Mouse (Mus musculus) midbrain, embryonic 11.5 days (tissue): Measurements from ENCODE around the gene Acot7. TPM values are rescaled to one million over a fixed set of nuclear protein-coding genes. Genes with fewer than 3 reads are reported as not detected.

Experiments used
- ATAC-seq: fragments of 200-750 bp; cut with Nextera tagmentation; 2 replicates; pipeline ENCODE4 v1.8.0; 2017; ENCODE audit warnings: moderate TSS enrichment, moderate library complexity; ENCODE audit not compliant: low FRiP score
- DNase-seq: peaks from one replicate; pipeline ENCODE4 v3.0.0; 2015; ENCODE audit warnings: low spot score; ENCODE audit errors: missing footprints
- H3K27ac ChIP-seq: fragments of 300-500 bp; sonication (generic); 2 replicates; pipeline ENCODE4 v1.5.1; 2014; ENCODE audit warnings: low read depth, low read length
- H3K27me3 ChIP-seq: fragments of 300-500 bp; sonication (generic); 2 replicates; pipeline ENCODE4 v1.6.1; 2014; ENCODE audit warnings: mild to moderate bottlenecking, low read length, moderate library complexity, mixed read lengths; ENCODE audit not compliant: control insufficient read depth, insufficient read depth
- H3K36me3 ChIP-seq: fragments of 300-500 bp; sonication (generic); 2 replicates; pipeline ENCODE4 v1.6.1; 2014; ENCODE audit warnings: mild to moderate bottlenecking, low read length, moderate library complexity, mixed read lengths; ENCODE audit not compliant: control insufficient read depth, insufficient read depth
- H3K4me1 ChIP-seq: fragments of 300-500 bp; sonication (generic); 2 replicates; pipeline ENCODE4 v1.6.1; 2014; ENCODE audit warnings: low read length; ENCODE audit not compliant: control insufficient read depth, insufficient read depth
- H3K4me2 ChIP-seq: fragments of 300-500 bp; sonication (generic); 2 replicates; pipeline ENCODE4 v1.6.1; 2014; ENCODE audit warnings: mild to moderate bottlenecking, moderate library complexity
- H3K4me3 ChIP-seq: fragments of 300-500 bp; sonication (generic); 2 replicates; pipeline ENCODE4 v1.5.1; 2014; ENCODE audit warnings: low read depth, low read length
- H3K9ac ChIP-seq: fragments of 300-500 bp; sonication (generic); 2 replicates; pipeline ENCODE4 v1.6.1; 2014; ENCODE audit warnings: low read length
- H3K9me3 ChIP-seq: fragments of 300-500 bp; sonication (generic); 2 replicates; pipeline ENCODE4 v1.6.1; 2016; ENCODE audit warnings: low read length; ENCODE audit not compliant: control insufficient read depth
- WGBS: fragments of 180-500 bp; shearing (Covaris S2); extraction: QIAGEN DNeasy Blood & Tissue Kit; methylation state at CpG from one replicate; pipeline ENCODE4 v1.1.7; 2014; 5-methylcytosine and 5-hydroxymethylcytosine counted together
- polyA plus RNA-seq: library from polyadenylated mRNA; unstranded; fragments of >200 nt; fragmentation: Nextera tagmentation; extraction: Ambion mirVana; gene quantifications from 2 replicates; pipeline ENCODE4 v1.2.1, GENCODE M21; 2014

Gene Acot7
- polyA plus RNA-seq, 1 experiment from 2014 or later, result 93.5 TPM

DNA sequence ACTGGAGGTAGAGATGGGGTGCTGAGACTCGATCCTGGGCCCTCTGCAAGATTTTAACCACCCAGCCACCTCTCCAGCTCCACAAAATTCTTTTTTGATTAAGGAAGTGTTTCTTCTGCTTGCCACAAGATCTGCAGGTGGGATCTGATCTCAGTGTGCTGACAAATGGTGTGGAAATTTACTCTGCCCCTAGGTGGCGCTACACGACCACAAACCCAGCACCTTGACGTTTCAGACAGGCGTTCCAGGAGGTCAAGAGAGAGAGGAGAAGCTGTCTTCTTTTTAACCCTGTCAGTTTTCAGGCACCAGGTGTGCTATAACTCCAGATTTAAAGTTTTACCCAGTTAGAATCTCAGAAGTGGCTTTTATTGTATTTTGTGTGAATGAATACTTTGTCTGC lies 4.9 kb upstream of the Acot7 start:
- H3K4me1 ChIP-seq, result peaks cover 5% of the 10 kb centered on the region
- H3K9me3 ChIP-seq, result no peaks in the 10 kb centered on the region
- H3K4me2 ChIP-seq, result no peak overlapping the region
- H3K9ac ChIP-seq, result no peak overlapping the region
- no peaks in the 10 kb centered on the region for H3K36me3 ChIP-seq
- WGBS, result 0% methylated on average over 5 of the region's 5 CpGs
- no peak overlapping the region for H3K27ac ChIP-seq
- ATAC-seq (no peak), DNase-seq (peak; percentile 98)
- H3K27me3 ChIP-seq, result peaks cover 5% of the 10 kb centered on the region; the same call in 1 of the 2 replicates
- H3K4me3 ChIP-seq, result no peak overlapping the region

DNA sequence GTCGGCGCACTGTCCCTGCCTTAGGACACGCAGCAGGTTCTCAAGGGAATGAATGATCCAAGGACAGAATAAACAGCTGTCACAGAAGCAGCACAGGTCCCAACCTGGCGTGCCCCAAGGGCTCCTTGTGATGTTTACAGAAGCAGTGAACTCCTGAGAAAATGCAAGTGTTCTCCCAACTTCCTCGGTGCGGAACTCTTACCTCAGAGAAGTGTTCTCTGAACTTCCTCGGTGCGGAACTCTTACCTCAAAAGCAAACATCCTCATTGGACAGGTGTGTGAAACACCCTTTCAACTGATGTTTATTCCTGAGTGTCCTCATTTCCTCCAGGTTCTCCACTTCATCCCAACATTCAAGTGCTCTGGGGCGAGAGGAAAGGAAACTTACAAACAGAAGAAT lies 4.0 kb upstream of the Acot7 start:
- Histone ChIP-seq H3K4me1 (peaks cover 10% of the 10 kb centered on the region), H3K9me3 (no peaks in the 10 kb centered on the region), H3K4me2 (no peak overlapping the region), H3K27me3 (peaks cover 5% of the 10 kb centered on the region; the same call in 1 of the 2 replicates), H3K9ac (no peak overlapping the region), H3K36me3 (no peaks in the 10 kb centered on the region), H3K4me3 (no peak overlapping the region), H3K27ac (no peak overlapping the region)
- ATAC-seq, result no peak
- 85% methylated on average over 9 of the region's 9 CpGs for WGBS
- no peak for DNase-seq

DNA sequence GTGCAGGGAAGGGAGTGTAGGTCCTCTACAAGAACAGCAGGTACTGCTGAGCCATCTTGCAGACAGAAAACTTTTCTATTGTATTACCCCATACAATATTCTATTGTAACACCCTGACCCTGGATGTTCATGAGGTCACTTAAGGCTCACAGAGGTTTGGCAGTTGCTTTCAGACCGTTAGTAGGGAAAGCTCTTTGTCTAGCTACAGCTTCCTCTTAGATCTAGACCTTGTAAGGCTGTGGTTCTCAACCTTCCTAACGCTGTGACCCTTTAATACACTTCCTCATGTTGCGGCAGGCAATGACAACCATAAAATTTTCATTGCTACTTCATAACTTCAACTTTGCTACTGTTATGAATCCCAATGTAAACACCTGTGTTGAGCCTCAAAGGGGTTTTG lies 1.3 kb upstream of the Acot7 start:
- 76% methylated on average over 3 of the region's 3 CpGs for WGBS
- Histone ChIP-seq H3K9ac (no peak overlapping the region), H3K4me3 (no peak overlapping the region), H3K9me3 (no peaks in the 10 kb centered on the region), H3K27ac (no peak overlapping the region), H3K4me2 (no peak overlapping the region), H3K36me3 (no peaks in the 10 kb centered on the region), H3K4me1 (peaks cover 17% of the 10 kb centered on the region), H3K27me3 (peaks cover 5% of the 10 kb centered on the region; the same call in 1 of the 2 replicates)
- ATAC-seq (no peak), DNase-seq (no peak)

DNA sequence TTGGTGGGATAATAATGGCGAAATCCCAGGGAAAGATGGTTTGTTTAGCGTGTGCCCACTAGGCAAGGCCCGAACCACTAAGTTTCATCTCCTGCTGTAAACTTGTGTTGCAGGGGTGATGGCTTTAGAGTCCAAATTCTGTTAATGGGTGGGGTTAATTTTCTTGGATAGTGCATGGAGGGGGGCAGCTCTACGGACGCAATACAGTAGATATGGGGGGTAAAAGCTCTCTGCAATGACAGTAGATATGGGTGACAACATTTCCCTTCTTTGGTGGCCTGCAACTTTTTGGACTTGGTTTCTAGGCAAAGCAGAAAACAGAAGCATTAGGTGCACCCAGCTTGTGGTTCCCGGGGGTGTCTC lies 779 bp upstream of the Acot7 start:
- Histone ChIP-seq H3K27me3 (peaks cover 5% of the 10 kb centered on the region; the same call in 1 of the 2 replicates), H3K9ac (peak overlapping the region; percentile 85), H3K27ac (no peak overlapping the region), H3K36me3 (no peaks in the 10 kb centered on the region), H3K4me3 (peak overlapping the region; percentile 69), H3K4me1 (peaks cover 17% of the 10 kb centered on the region), H3K4me2 (peak overlapping the region; percentile 91), H3K9me3 (no peaks in the 10 kb centered on the region)
- WGBS, result 67% methylated on average over 6 of the region's 6 CpGs
- ATAC-seq, result no peak
- no peak for DNase-seq

DNA sequence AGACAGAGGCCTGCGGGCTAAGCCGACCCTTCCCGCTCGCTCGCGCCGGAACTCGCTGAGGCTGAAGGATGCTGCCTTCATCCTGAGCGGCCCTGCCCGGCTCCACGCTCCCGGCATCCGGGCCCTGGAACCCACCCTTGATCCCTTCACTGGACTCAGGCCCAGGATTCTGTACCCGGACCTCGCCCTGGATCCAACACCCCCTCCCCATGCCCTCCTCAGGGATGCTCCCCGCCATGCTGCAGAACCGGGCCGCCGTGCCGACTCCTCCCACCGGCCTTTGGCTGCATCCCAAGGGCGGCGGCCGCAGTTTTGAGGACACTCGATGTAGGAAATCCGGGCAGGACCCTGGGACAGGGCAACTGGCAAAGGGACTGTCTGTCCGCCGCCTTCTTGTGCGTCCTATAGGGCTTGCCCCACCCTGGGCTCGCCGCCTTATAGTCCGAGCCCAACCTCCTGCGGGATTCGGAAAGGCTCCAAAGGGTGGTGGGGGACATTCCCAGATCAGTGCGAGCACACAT lies 470 bp downstream of the Acot7 start:
- Histone ChIP-seq H3K9me3 (no peaks in the 10 kb centered on the region), H3K27me3 (peaks cover 5% of the 10 kb centered on the region; the same call in 1 of the 2 replicates), H3K9ac (peak overlapping the region; percentile 75), H3K27ac (peak overlapping the region; percentile 20; the same call in 1 of the 2 replicates), H3K4me2 (peak overlapping the region; percentile 91), H3K4me1 (peaks cover 17% of the 10 kb centered on the region), H3K36me3 (no peaks in the 10 kb centered on the region), H3K4me3 (peak overlapping the region; percentile 69)
- WGBS, result under 1% methylated on average over 35 of the region's 35 CpGs
- ATAC-seq, result peak; percentile 73
- DNase-seq, result peak; percentile 91

DNA sequence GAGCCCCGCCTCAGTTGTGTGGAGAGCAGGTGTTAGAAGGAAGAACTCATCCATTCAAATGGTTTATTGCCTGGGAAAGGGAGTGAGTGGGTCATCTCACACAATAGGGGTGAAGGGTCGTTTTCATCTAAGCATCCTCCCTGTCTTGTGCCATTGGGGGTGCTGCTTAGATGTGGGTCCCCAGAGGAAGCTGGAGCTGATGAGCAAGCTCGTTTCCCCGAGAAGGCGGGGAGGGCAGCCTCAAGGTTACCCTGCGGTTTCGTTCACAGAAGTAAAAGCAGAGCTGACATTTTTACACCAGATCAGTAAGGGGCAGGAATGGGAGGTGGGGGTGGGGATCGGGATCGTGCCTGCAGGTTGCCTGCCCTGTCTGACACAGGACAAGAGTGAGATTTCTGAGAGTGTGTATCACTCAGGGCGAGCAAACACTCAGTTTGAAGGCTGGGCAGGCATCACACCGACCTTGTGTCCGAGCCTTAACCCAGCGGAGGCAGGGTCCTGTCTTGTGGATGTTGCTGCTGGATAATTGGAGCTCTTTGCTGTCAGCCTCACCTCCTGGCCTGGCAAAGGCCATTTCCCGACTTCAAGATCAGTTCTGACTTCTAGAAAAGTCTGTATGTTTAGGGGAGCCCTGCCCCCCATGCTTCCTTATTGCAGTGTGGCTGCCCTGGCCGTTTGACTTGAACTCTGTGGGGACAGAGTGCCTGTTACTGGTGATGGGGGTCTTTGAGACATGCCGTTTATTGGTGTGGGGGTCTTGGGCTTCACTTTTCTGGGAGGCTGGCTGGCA lies 1.2 kb downstream of the Acot7 start:
- H3K9ac ChIP-seq, result peak overlapping the region; percentile 75
- ATAC-seq (no peak), DNase-seq (no peak)
- H3K4me2 ChIP-seq, result peak overlapping the region; percentile 91
- H3K27ac ChIP-seq, result no peak overlapping the region
- no peaks in the 10 kb centered on the region for H3K36me3 ChIP-seq
- WGBS, result 30% methylated on average over 16 of the region's 16 CpGs
- H3K9me3 ChIP-seq, result no peaks in the 10 kb centered on the region
- H3K4me1 ChIP-seq, result peaks cover 17% of the 10 kb centered on the region
- peaks cover 5% of the 10 kb centered on the region; the same call in 1 of the 2 replicates for H3K27me3 ChIP-seq
- H3K4me3 ChIP-seq, result peak overlapping the region; percentile 69

DNA sequence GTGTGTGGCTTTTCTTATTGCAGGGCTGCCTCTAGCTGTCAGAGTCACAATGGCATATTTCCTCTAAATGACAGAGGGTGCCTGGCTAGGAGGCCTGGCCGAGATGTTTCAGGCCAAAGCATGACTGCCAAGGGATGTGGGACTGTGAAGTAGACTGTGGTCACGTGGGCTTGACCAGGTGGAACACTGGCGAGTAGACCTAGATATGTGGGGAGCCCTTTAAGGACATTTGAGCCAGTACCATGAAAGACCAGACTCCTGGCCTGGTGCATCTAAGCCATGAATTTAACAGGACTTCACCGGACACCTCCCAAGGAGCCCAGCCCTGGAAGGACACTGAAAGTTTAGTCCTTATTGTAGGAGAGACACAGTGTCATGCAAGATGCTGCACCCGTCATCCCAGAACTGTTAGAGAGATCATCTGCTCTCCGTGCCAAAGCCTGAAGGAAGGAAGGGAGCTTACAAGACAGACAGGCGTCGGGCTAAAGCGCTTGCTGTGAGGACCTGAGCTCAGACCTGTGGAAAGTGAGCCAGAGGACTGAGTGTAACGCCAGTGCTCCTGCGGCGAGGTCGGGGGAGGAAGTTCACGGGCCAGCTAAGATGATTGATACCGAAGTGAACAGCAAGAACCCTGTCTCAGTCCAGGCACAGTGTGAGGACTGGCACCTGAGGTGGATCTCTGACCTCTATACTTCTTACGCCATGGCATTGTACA lies 2.2 kb downstream of the Acot7 start:
- H3K27me3 ChIP-seq, result peaks cover 5% of the 10 kb centered on the region; the same call in 1 of the 2 replicates
- H3K27ac ChIP-seq, result no peak overlapping the region
- ATAC-seq (no peak), DNase-seq (no peak)
- WGBS, result 91% methylated on average over 16 of the region's 16 CpGs
- H3K9me3 ChIP-seq, result no peaks in the 10 kb centered on the region
- no peaks in the 10 kb centered on the region for H3K36me3 ChIP-seq
- H3K4me2 ChIP-seq, result no peak overlapping the region
- no peak overlapping the region; the same call in 1 of the 2 replicates for H3K9ac ChIP-seq
- H3K4me1 ChIP-seq, result peaks cover 19% of the 10 kb centered on the region
- H3K4me3 ChIP-seq, result no peak overlapping the region

DNA sequence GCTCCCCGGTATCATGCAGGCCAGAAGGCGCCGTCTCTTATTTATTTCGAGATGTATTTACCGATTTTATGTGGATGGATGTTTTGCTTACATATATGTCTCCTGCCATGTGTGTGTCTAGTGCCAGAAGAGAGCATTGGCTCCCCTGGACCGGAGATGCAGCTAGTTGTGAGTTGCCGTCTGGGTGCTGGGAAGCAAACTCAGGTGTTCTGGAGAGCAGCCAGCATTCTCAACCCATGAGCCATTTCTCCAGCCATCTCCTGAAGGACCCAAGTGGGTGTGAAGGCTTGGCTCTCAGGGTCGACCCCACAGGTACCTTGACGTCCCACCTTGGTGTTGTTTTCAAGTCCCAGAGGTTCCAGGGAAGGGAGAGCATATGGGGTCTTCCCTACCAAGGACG lies 4.3 kb downstream of the Acot7 start:
- Histone ChIP-seq H3K4me2 (no peak overlapping the region), H3K9ac (no peak overlapping the region), H3K27ac (no peak overlapping the region), H3K4me1 (peaks cover 35% of the 10 kb centered on the region), H3K9me3 (no peaks in the 10 kb centered on the region), H3K4me3 (no peak overlapping the region), H3K36me3 (no peaks in the 10 kb centered on the region), H3K27me3 (peaks cover 1% of the 10 kb centered on the region; the same call in 1 of the 2 replicates)
- DNase-seq (no peak), ATAC-seq (no peak)
- WGBS, result 87% methylated on average over 10 of the region's 10 CpGs
